In the genomic region with DNA sequence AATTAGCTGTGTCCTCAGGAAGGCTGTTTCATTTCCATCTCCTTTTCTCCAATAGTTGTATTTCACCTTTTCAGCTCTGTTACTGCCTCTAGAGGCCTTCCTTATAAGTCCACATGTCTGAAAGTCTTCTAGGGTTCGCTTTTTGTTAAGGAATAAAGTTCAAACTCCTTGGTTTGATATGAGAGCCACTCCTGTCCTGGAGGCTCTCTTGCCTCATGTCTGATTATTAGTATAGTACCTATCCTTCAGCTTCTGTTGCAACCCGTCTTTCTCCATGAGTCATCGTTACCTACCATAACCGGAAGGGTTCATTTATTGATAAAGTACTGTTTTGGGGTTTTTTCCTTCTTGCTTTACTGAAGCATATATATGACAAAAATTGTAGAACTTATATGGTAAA, we compare ENCODE assay signal across 23 mouse cellular contexts.
"Had no signal": no experiment of that assay in that cellular context is flagged by ENCODE, and none has a peak within 500 bp of the region (broad histone marks: within the 10 kb centered on the region; RNA-seq: fewer than 3 reads in every experiment).

No protein-coding gene starts in this region.

- DNase-seq: gastrocnemius, postnatal 14 days; gastrocnemius, postnatal 36 days; heart, adult 18-20 months; heart, postnatal 14 days; heart, postnatal 36 days; kidney, adult 18-20 months; kidney, adult 8-10 months; kidney, postnatal 14 days; kidney, postnatal 36 days; layer of hippocampus, adult 9-11 months; layer of hippocampus, postnatal 36 days; liver; liver, embryonic 13.5 days; liver, postnatal 0 days had no signal

- H3K36me3 ChIP-seq: heart, embryonic 12.5 days; hindbrain, embryonic 13.5 days; hindbrain, embryonic 15.5 days; limb, embryonic 12.5 days; liver, embryonic 13.5 days; liver, embryonic 15.5 days had no signal

- H3K27me3 ChIP-seq: heart, embryonic 12.5 days; hindbrain, embryonic 13.5 days; hindbrain, embryonic 15.5 days; limb, embryonic 12.5 days; liver, embryonic 13.5 days; liver, embryonic 15.5 days had no signal

- H3K4me3 ChIP-seq: heart, embryonic 10.5 days; heart, embryonic 12.5 days; hindbrain, embryonic 13.5 days; hindbrain, embryonic 15.5 days; limb, embryonic 10.5 days; limb, embryonic 12.5 days; liver, embryonic 13.5 days; liver, embryonic 15.5 days had no signal

- H3K27ac ChIP-seq: heart, embryonic 10.5 days; hindbrain, embryonic 13.5 days; hindbrain, embryonic 15.5 days; hindbrain, postnatal 0 days; limb, embryonic 10.5 days; limb, embryonic 12.5 days; liver, embryonic 13.5 days; liver, embryonic 15.5 days had no signal

- H3K9me3 ChIP-seq: heart, embryonic 10.5 days; heart, embryonic 12.5 days; hindbrain, embryonic 13.5 days; hindbrain, embryonic 15.5 days; limb, embryonic 10.5 days; liver, embryonic 13.5 days; liver, embryonic 15.5 days had no signal

- H3K9ac ChIP-seq: heart, embryonic 12.5 days; hindbrain, embryonic 13.5 days; hindbrain, embryonic 15.5 days; limb, embryonic 12.5 days; liver, embryonic 13.5 days; liver, embryonic 15.5 days; liver, postnatal 0 days had no signal

- ATAC-seq: hindbrain, postnatal 0 days; liver, postnatal 0 days had no signal

- H3K4me2 ChIP-seq: heart, embryonic 12.5 days; hindbrain, embryonic 13.5 days; hindbrain, embryonic 15.5 days; limb, embryonic 12.5 days; liver, embryonic 11.5 days; liver, embryonic 13.5 days; liver, embryonic 15.5 days had no signal

- H3K4me1 ChIP-seq: heart, embryonic 10.5 days had no signal
